Mouse (Mus musculus) mesoderm, embryonic 11.5 days (tissue): ENCODE measurements around the gene Pramef6.
"Not testable (repeated sequence)": the region's sequence is repeated elsewhere in the genome, so short reads cannot be mapped to it uniquely, and the experiment has no call there.

ENCODE experiments used
- DNase-seq: peaks from one replicate; pipeline ENCODE4 v3.0.0-alpha.2; 2012; ENCODE audit warnings: low read depth, low spot score

Gene Pramef6

DNA sequence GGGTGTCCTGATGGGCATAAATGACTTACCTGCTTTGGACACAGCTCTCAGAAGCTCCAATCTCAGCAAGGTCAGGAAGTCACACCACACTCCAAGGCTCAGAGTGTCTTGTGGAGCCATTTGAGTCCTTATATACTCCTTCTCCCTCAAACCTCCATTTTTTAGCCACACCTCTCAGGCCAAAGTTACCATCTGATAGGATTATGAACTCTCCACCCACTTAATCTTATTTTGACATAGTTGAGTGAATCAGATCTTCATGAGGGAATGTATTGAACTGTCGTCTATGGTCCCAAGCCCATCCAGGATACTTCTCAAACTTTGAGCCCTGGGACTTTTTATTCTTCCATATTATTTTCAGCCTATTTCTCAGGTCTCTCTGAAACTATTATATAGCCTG, at the start of gene Pramef6:
Gene Pramef6, minus strand, starts transcription at position 101 of the 400 bp plus-strand sequence.
- not testable (repeated sequence) for DNase-seq

DNA sequence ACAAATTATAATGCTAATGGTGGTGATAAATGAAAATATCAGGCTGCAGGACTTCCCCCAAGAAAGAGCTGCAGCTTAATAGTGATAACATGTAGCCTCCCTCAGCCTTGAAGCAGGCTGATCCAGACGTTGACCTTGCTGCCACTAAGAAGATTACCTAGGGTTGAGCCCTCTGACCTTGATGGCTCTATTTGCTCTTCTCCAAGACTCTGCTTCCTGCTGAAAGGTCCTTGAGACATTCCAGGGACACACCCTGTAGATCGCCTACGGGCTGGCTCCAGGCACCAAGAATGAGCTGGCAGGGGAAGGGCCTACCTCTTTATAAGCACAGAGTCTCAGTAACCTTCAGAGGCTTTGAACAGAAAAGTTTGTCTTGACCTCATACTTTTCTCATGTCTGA, 5.8 kb downstream of the Pramef6 start:
- DNase-seq = not testable (repeated sequence)

GRCm38 (mm10) chr4:143882371-143882770, 17.8 kb downstream of the Pramef6 start:
- DNase-seq = not testable (repeated sequence)

DNA sequence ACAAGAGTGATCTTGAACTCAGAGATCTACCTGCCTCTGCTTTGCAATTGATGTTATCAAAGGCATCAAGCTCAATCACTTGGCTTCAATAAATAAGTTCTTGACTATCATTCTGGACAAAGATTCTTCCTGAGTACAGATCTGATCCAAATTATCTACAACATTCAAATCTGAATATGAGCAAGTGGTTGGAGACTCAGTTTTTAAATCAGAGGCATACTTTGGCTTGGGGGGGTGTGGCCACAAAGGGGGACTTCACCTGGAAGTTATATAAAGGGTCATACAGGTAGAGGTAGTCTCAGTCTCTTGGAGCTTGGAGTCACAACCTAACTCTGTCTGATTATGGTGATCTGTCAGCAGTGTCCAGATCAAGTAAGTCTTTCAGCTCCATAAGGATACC, 54.0 kb downstream of the Pramef6 start, which contains the start of gene Gm13103:
Gene Gm13103, plus strand, starts transcription at position 301 of the 400 bp plus-strand sequence.
- not testable (repeated sequence) for DNase-seq
